Mouse (Mus musculus): ENCODE data around the gene Rbfox2.

GRCm38 (mm10) chr15:77249421-77249820 lies 57.4 kb downstream of the Rbfox2 start:
- no peak for TF ChIP-seq POLR2A (IDR thresholded peaks at IDR 0.05; ENCODE audit: low read depth, low read length)
- TF ChIP-seq MAX (IDR thresholded peaks at IDR 0.05; ENCODE audit: low read length): no peak
